Mouse (Mus musculus): Measurements from ENCODE around the gene Fer. TPM values are rescaled to one million over a fixed set of nuclear protein-coding genes. Genes with fewer than 3 reads are reported as not detected.

Gene Fer
- polyA plus RNA-seq, 1 experiment from 2014 or later, result 36.7 TPM

DNA sequence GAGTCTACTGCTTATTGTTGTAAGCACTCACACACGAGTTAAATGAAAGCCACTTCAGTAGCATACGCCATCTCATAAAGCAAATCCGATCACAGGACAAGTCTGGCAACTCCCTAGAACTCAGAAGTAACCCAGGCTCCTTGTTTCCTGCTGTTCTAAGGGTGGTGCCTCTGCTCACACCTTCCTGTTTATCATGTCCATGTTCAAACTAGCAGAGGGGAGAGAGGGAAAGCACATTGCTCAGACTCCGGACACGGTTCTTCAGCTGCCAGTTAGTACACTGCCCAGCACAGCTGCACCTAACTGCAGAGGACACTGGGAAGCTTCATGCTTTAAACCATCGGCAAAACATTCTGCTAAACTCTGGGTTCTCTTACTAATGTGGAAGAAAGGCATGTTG lies 269.3 kb downstream of the Fer start:
- 89% methylated on average over 6 of the region's 6 CpGs for WGBS
- no peak overlapping the region for H3K4me3 ChIP-seq (replicated peaks; ENCODE audit: low read length)
- no peak overlapping the region for H3K27ac ChIP-seq (ENCODE audit: low read length)

DNA sequence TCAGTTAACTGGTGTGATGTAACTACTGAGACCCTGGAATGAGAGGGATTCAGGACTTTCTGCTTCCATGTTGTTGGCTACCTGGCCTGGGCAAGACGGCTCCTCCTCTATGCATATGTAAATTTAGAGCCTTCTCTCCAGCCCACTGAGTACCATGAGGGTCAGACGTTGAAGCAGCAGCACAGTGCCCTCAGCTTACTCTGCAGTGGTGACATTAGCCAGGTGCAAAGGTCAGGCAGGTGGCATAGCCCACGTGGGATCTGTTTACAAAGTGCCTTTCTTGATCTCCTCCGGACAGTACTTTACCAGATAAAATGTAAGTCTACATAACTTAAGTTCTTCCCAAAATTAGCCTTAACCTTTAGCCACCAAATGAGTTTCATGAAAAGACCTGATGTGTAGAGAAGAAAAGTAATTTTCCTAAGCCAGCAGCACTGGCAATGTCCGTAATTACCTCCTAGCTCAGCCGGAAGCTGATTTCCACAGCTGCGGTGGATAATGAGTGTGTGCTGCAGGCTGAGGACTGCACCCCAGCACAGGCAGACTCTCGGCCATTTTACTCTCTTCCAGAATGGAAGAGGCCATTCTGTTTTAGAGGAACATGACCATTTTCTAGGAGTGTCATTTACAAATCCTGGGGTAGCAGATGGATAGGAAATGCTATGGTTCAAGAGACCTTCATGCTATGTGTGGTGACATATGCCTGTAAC lies 273.2 kb downstream of the Fer start:
- H3K4me2 ChIP-seq (ENCODE audit: low read length), result no peak overlapping the region
- no peak overlapping the region for H3K9ac ChIP-seq (replicated peaks; ENCODE audit: low read depth, low read length)
- no peaks in the 10 kb centered on the region for H3K9me3 ChIP-seq (ENCODE audit: control insufficient read depth, low read length)
- no peak overlapping the region for H3K27ac ChIP-seq (ENCODE audit: low read length)
- no peaks in the 10 kb centered on the region for H3K27me3 ChIP-seq (replicated peaks; ENCODE audit: control insufficient read depth, insufficient read depth, low read length)
- H3K4me3 ChIP-seq (replicated peaks; ENCODE audit: low read length), result no peak overlapping the region
- peaks cover 4% of the 10 kb centered on the region for H3K36me3 ChIP-seq (ENCODE audit: control insufficient read depth, insufficient read depth)
- ATAC-seq, result peak; percentile 49; the same call in 1 of the 2 replicates
- H3K4me1 ChIP-seq (replicated peaks; ENCODE audit: control insufficient read depth, insufficient read depth, low read length), result peaks cover 3% of the 10 kb centered on the region
- 50% methylated on average over 8 of the region's 8 CpGs for WGBS

More for the DNA sequence above, 269.3 kb downstream of the Fer start:
- no peak overlapping the region for H3K4me2 ChIP-seq (ENCODE audit: low read length)
- no peaks in the 10 kb centered on the region for H3K9me3 ChIP-seq (ENCODE audit: control insufficient read depth, low read length)
- H3K27me3 ChIP-seq (replicated peaks; ENCODE audit: control insufficient read depth, insufficient read depth, low read length), result no peaks in the 10 kb centered on the region
- H3K9ac ChIP-seq (replicated peaks; ENCODE audit: low read depth, low read length), result no peak overlapping the region
- H3K36me3 ChIP-seq (ENCODE audit: control insufficient read depth, insufficient read depth), result no peaks in the 10 kb centered on the region
- no peak for ATAC-seq
- H3K4me1 ChIP-seq (replicated peaks; ENCODE audit: control insufficient read depth, insufficient read depth, low read length), result peaks cover 10% of the 10 kb centered on the region

DNA sequence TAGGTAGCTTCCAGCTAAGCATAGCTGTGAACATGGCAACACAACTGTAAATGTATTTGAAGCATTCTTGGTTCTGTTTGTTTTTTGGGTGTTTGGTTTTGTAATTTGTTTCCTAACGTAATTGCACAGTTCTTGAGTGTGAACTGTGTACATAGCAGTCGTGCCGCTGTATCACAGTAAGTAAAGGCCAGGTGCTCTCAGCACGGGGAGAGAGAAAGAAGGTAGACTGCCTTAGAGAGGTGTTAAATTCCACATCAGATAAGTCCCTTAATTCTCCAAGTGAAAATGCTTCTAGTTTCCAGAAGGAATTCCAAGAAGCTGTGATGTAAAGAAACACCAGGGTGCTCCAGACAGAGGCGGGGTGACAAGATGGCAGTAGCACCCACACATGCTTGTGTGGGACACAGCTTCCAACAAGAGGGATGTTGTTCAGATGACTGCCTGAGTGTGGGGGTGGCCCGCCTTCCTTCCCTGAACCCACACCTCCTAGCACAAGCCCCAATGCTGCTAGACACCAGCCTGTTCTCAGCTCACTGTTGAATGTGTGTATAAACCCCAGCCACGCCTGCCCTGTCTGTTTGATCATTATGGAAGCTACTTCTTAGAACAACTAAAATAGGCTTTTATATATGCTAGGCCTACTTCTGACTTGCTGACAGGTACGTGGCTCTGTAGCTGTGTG lies 275.3 kb downstream of the Fer start:
- no peak overlapping the region for H3K27ac ChIP-seq (ENCODE audit: low read length)

DNA sequence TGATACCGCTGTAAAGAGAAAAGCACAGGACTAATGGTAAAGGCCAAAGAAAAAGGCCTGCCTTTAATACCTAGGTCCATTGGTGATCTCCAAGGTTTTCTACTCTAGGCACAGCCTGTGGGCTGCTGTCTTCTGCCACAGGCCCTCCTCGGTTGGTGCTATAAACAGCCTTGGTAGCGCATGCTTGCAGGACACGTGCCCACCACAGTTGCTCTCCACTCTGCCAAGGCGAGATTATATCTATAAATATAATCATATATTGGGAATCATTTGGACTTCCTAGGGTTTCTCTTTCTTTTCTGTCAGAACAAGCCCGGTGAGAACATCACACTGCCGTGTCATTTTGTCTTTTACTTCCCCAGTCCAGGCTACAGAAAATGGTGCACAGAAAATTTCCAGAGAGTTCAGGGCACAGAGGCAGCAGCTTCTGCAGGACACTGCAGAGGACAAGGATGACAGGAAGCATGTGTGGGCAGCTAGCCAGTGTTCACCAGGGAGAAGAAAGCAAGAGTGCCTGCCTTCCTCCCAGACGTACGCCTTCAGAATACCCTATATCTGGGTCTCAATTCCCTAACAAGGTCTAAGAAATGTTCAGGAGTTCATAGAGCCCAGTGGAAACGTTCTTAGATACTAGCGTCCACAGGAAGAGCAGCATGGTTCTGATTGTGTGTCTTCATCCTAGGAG lies 276.5 kb downstream of the Fer start:
- H3K27ac ChIP-seq (ENCODE audit: low read length), result no peak overlapping the region
- no peak overlapping the region for H3K4me2 ChIP-seq (ENCODE audit: low read length)
- H3K36me3 ChIP-seq (ENCODE audit: control insufficient read depth, insufficient read depth), result peaks cover 7% of the 10 kb centered on the region
- no peaks in the 10 kb centered on the region for H3K27me3 ChIP-seq (replicated peaks; ENCODE audit: control insufficient read depth, insufficient read depth, low read length)
- H3K4me3 ChIP-seq (replicated peaks; ENCODE audit: low read length), result no peak overlapping the region
- peaks cover 12% of the 10 kb centered on the region for H3K4me1 ChIP-seq (replicated peaks; ENCODE audit: control insufficient read depth, insufficient read depth, low read length)
- no peak for ATAC-seq
- H3K9ac ChIP-seq (replicated peaks; ENCODE audit: low read depth, low read length), result no peak overlapping the region
- no peaks in the 10 kb centered on the region for H3K9me3 ChIP-seq (ENCODE audit: control insufficient read depth, low read length)
- WGBS, result 89% methylated on average over 11 of the region's 11 CpGs

More for the DNA sequence above, 275.3 kb downstream of the Fer start:
- Histone ChIP-seq H3K4me2 (ENCODE audit: low read length) (no peak overlapping the region), H3K27me3 (replicated peaks; ENCODE audit: control insufficient read depth, insufficient read depth, low read length) (no peaks in the 10 kb centered on the region), H3K4me1 (replicated peaks; ENCODE audit: control insufficient read depth, insufficient read depth, low read length) (peaks cover 12% of the 10 kb centered on the region), H3K4me3 (replicated peaks; ENCODE audit: low read length) (no peak overlapping the region), H3K9ac (replicated peaks; ENCODE audit: low read depth, low read length) (no peak overlapping the region), H3K9me3 (ENCODE audit: control insufficient read depth, low read length) (no peaks in the 10 kb centered on the region), H3K36me3 (ENCODE audit: control insufficient read depth, insufficient read depth) (peaks cover 4% of the 10 kb centered on the region)
- 90% methylated on average over 8 of the region's 8 CpGs for WGBS
- ATAC-seq, result no peak

DNA sequence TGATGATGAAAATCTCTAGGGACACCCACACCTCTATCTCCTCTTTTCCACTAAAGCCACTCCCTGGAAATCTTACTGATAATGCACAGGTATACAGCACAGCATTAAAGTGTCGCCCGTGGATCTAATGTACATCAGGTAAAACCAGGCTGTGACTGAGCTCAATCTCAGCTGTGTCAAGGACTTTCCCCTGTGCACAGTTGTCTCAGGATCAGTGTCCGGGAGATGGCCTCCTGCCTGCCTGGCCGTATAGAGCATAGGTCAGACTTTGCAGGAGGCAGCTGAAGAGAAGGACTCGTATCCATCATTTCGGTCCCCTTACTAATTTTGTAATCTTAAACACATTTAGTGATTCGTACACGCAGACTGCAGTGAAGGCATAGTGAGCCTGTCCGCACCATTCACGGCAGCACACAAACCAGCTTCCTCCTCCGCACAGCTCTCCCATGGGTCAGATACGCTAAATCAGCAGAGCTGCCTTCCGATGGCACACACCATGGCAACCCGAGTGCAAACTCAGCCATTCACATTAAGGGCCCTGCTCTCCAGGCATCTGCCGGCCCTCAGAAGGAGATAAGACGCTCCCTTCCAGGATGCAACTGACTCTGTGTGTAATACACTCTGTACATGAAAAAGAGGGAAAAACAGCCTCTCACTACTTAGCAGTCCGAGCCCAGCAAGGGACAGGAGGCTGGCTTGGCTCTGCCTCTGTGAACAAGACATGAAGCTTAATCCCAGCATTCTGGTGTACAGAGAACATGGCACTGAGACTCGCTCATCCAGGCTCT lies 277.4 kb downstream of the Fer start:
- H3K9me3 ChIP-seq (ENCODE audit: control insufficient read depth, low read length), result no peaks in the 10 kb centered on the region
- H3K4me1 ChIP-seq (replicated peaks; ENCODE audit: control insufficient read depth, insufficient read depth, low read length), result peaks cover 12% of the 10 kb centered on the region
- H3K27me3 ChIP-seq (replicated peaks; ENCODE audit: control insufficient read depth, insufficient read depth, low read length), result no peaks in the 10 kb centered on the region
- H3K4me3 ChIP-seq (replicated peaks; ENCODE audit: low read length), result no peak overlapping the region
- ATAC-seq, result peak; percentile 67
- WGBS, result 81% methylated on average over 18 of the region's 18 CpGs
- peak overlapping the region; percentile 67 for H3K27ac ChIP-seq (ENCODE audit: low read length)
- H3K36me3 ChIP-seq (ENCODE audit: control insufficient read depth, insufficient read depth), result peaks cover 7% of the 10 kb centered on the region
- no peak overlapping the region for H3K4me2 ChIP-seq (ENCODE audit: low read length)
- H3K9ac ChIP-seq (replicated peaks; ENCODE audit: low read depth, low read length), result no peak overlapping the region

DNA sequence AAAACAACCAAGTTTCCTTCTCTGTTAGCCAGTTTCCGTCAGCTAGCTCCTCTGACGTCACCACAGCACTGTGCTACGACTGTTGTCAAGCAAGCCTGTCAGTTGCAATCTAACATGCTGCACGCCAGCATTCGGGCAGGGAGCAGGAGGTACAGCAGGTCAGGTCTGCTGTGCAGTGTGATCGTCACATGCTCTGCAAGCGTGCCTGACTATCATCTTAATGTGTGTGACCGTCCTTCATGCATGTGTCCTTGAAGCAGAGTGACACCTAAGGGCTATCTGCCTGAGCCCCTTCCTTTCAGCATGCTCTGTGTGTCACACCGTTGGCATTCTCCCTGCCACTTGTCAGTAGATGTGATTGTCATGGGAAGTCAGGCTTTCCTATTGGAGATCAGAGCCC lies 279.0 kb downstream of the Fer start:
- Histone ChIP-seq H3K9ac (replicated peaks; ENCODE audit: low read depth, low read length) (no peak overlapping the region), H3K27me3 (replicated peaks; ENCODE audit: control insufficient read depth, insufficient read depth, low read length) (no peaks in the 10 kb centered on the region), H3K4me2 (ENCODE audit: low read length) (no peak overlapping the region), H3K4me1 (replicated peaks; ENCODE audit: control insufficient read depth, insufficient read depth, low read length) (peaks cover 12% of the 10 kb centered on the region), H3K9me3 (ENCODE audit: control insufficient read depth, low read length) (no peaks in the 10 kb centered on the region), H3K27ac (ENCODE audit: low read length) (no peak overlapping the region; the same call in 1 of the 2 replicates), H3K36me3 (ENCODE audit: control insufficient read depth, insufficient read depth) (peaks cover 7% of the 10 kb centered on the region), H3K4me3 (replicated peaks; ENCODE audit: low read length) (no peak overlapping the region)
- no peak for ATAC-seq
- WGBS, result 77% methylated on average over 9 of the region's 9 CpGs

DNA sequence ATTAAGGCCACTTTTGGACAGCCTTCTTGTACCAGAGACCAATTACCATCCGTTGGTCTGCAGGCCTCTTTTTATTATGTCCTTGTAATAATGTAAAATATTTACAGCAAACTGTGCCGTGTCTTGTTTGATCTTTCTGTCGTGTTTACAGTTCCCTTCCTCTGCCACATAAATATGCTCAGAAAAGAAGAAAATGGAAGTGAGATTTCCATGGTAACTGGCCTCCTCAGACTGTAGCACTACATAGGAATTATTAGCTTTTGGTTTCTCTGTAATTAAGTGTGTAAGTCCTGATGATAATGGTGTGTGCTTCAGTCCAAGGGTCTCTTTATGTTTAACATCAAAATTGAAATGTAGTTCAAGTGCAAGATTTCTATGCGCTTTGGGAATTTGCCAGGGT lies 283.5 kb downstream of the Fer start:
- H3K4me1 ChIP-seq (replicated peaks; ENCODE audit: control insufficient read depth, insufficient read depth, low read length), result peaks cover 6% of the 10 kb centered on the region
- 0 out of 2 replicates have a peak, but pooled peaks cover 3% of the 10 kb centered on the region for H3K9me3 ChIP-seq (ENCODE audit: control insufficient read depth, low read length)
- no peak overlapping the region for H3K9ac ChIP-seq (replicated peaks; ENCODE audit: low read depth, low read length)
- H3K4me2 ChIP-seq (ENCODE audit: low read length), result no peak overlapping the region
- 48% methylated on average over 4 of the region's 4 CpGs for WGBS
- peak; percentile 38; the same call in 1 of the 2 replicates for ATAC-seq
- H3K27me3 ChIP-seq (replicated peaks; ENCODE audit: control insufficient read depth, insufficient read depth, low read length), result no peaks in the 10 kb centered on the region
- no peak overlapping the region for H3K4me3 ChIP-seq (replicated peaks; ENCODE audit: low read length)
- peaks cover 2% of the 10 kb centered on the region; the same call in 1 of the 2 replicates for H3K36me3 ChIP-seq (ENCODE audit: control insufficient read depth, insufficient read depth)
- H3K27ac ChIP-seq (ENCODE audit: low read length), result no peak overlapping the region

DNA sequence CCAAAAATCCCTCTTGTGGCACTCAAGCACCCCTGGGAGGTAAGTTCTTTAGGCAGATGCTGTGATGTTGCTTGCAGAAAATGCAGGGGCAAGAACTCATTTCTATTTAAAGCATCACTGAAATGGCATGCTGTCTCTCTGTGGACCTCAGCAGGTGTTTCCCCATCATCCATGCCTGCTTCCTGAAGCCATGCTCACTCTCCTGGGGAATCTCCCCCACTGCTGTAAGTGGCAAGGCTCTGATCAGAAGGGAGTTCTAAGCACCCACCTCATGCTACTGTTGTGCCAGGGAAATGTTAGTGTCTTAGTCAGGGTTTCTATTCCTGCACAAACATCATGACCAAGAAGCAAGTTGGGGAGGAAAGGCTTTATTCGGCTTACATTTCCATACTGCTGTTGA lies 287.9 kb downstream of the Fer start:
- H3K36me3 ChIP-seq (ENCODE audit: control insufficient read depth, insufficient read depth), result no peaks in the 10 kb centered on the region
- H3K9me3 ChIP-seq (ENCODE audit: control insufficient read depth, low read length), result 0 out of 2 replicates have a peak, but pooled peaks cover 3% of the 10 kb centered on the region
- no peaks in the 10 kb centered on the region for H3K27me3 ChIP-seq (replicated peaks; ENCODE audit: control insufficient read depth, insufficient read depth, low read length)
- WGBS, result 89% methylated on average over 1 of the region's 1 CpGs
- no peak overlapping the region for H3K27ac ChIP-seq (ENCODE audit: low read length)
- no peaks in the 10 kb centered on the region for H3K4me1 ChIP-seq (replicated peaks; ENCODE audit: control insufficient read depth, insufficient read depth, low read length)
- ATAC-seq, result no peak
- no peak overlapping the region for H3K4me2 ChIP-seq (ENCODE audit: low read length)
- no peak overlapping the region for H3K9ac ChIP-seq (replicated peaks; ENCODE audit: low read depth, low read length)
- H3K4me3 ChIP-seq (replicated peaks; ENCODE audit: low read length), result no peak overlapping the region

DNA sequence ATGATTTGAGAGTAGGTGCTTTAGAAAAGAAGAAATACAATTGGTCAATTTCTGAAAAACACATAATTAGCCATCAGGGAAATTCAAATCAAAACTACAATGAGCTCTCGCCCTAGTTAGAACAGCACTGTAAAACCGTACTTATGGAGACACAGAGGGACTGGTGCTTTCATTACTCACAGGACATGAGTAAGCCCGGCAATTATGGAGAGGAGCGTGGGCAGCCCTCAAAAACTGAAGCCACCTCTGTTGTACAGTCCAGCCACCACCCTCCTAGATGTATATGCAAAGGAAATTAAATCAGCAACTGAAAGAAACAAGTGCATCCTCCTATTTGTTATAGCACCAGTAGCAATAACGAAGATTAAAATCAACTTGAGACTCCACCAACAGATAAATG lies 304.9 kb downstream of the Fer start:
- no peaks in the 10 kb centered on the region for H3K4me1 ChIP-seq (replicated peaks; ENCODE audit: control insufficient read depth, insufficient read depth, low read length)
- WGBS, result 89% methylated on average over 5 of the region's 5 CpGs
- no peak for ATAC-seq
- no peak overlapping the region for H3K9ac ChIP-seq (replicated peaks; ENCODE audit: low read depth, low read length)
- no peaks in the 10 kb centered on the region for H3K27me3 ChIP-seq (replicated peaks; ENCODE audit: control insufficient read depth, insufficient read depth, low read length)
- no peaks in the 10 kb centered on the region for H3K36me3 ChIP-seq (ENCODE audit: control insufficient read depth, insufficient read depth)
- no peaks in the 10 kb centered on the region for H3K9me3 ChIP-seq (ENCODE audit: control insufficient read depth, low read length)
- no peak overlapping the region for H3K27ac ChIP-seq (ENCODE audit: low read length)
- no peak overlapping the region for H3K4me2 ChIP-seq (ENCODE audit: low read length)
- H3K4me3 ChIP-seq (replicated peaks; ENCODE audit: low read length), result no peak overlapping the region

Measured in forebrain, embryonic 16.5 days (tissue).